Mouse (Mus musculus): ENCODE results near the gene Mtch1.
"Not testable (repeated sequence)": the region's sequence is repeated elsewhere in the genome, so short reads cannot be mapped to it uniquely, and the experiment has no call there.

Gene Mtch1

GRCm38 (mm10) chr17:29361982-29362691 lies 14.4 kb upstream of the Mtch1 start:
- DNase-seq (ENCODE audit: low spot score in 2 of 2), result no peak

- no peak for DNase-seq (ENCODE audit: low spot score in 2 of 2)
Measured at GRCm38 (mm10) chr17:29360761-29361221, 13.1 kb upstream of the Mtch1 start, which contains the start of gene Fgd2. Gene Fgd2, plus strand, starts transcription at chr17:29360914.

- no peak for DNase-seq (ENCODE audit: low spot score in 2 of 2)
Measured at GRCm38 (mm10) chr17:29358928-29359327, 11.2 kb upstream of the Mtch1 start.

- DNase-seq (ENCODE audit: low spot score in 2 of 2), result no peak
Measured at GRCm38 (mm10) chr17:29356882-29357281, 9.1 kb upstream of the Mtch1 start.

GRCm38 (mm10) chr17:29356479-29356856 lies 8.7 kb upstream of the Mtch1 start:
- DNase-seq (ENCODE audit: low spot score in 2 of 2), result peak in 1 of 2 experiments; percentile 79

GRCm38 (mm10) chr17:29355841-29356478 lies 8.2 kb upstream of the Mtch1 start:
- peak in 1 of 2 experiments; percentile 72 for DNase-seq (ENCODE audit: low spot score in 2 of 2)

- no peak for DNase-seq (ENCODE audit: low spot score in 2 of 2)
Measured at GRCm38 (mm10) chr17:29355461-29355840, 7.7 kb upstream of the Mtch1 start.

GRCm38 (mm10) chr17:29351056-29351455 lies 3.3 kb upstream of the Mtch1 start:
- DNase-seq (ENCODE audit: low spot score in 2 of 2), result not testable (repeated sequence)

GRCm38 (mm10) chr17:29348996-29349395 lies 1.3 kb upstream of the Mtch1 start:
- no peak for DNase-seq (ENCODE audit: low spot score in 2 of 2)

GRCm38 (mm10) chr17:29347126-29347644 lies 549 bp downstream of the Mtch1 start:
- no peak for DNase-seq (ENCODE audit: low spot score in 2 of 2)

- DNase-seq (ENCODE audit: low spot score in 2 of 2), result no peak
Measured at GRCm38 (mm10) chr17:29346496-29347125, 1.1 kb downstream of the Mtch1 start.

GRCm38 (mm10) chr17:29345272-29345671 lies 2.5 kb downstream of the Mtch1 start:
- no peak for DNase-seq (ENCODE audit: low spot score in 2 of 2)

GRCm38 (mm10) chr17:29343241-29343640 lies 4.5 kb downstream of the Mtch1 start:
- no peak for DNase-seq (ENCODE audit: low spot score in 2 of 2)

GRCm38 (mm10) chr17:29342010-29342910 lies 5.5 kb downstream of the Mtch1 start:
- peak in 1 of 2 experiments; percentile 76 for DNase-seq (ENCODE audit: low spot score in 2 of 2)

- no peak for DNase-seq (ENCODE audit: low spot score in 2 of 2)
Measured at GRCm38 (mm10) chr17:29341591-29342003, 6.1 kb downstream of the Mtch1 start.

- DNase-seq (ENCODE audit: low spot score in 2 of 2), result no peak
Measured at GRCm38 (mm10) chr17:29340406-29341261, 7.1 kb downstream of the Mtch1 start.

GRCm38 (mm10) chr17:29339170-29339768 lies 8.5 kb downstream of the Mtch1 start:
- DNase-seq (ENCODE audit: low spot score in 2 of 2), result peak in 1 of 2 experiments; percentile 16

- no peak for DNase-seq (ENCODE audit: low spot score in 2 of 2)
Measured at GRCm38 (mm10) chr17:29337979-29338823, 9.5 kb downstream of the Mtch1 start.
